Mouse (Mus musculus): ENCODE measurements around the gene Acss3.

GRCm38 (mm10) chr10:106913032-106913431, 210.4 kb downstream of the Acss3 start:
- no peak for TF ChIP-seq CTCF (IDR thresholded peaks at IDR 0.05; ENCODE audit: extremely low read depth, insufficient read depth, insufficient read length, insufficient replicate concordance)
- TF ChIP-seq POLR2A (IDR thresholded peaks at IDR 0.05; ENCODE audit: low read depth, low read length): no peak
